Mouse (Mus musculus): ENCODE data around the gene Mkrn1. TPM values are rescaled to one million over a fixed set of nuclear protein-coding genes. Genes with fewer than 3 reads are reported as not detected.
"Not testable (repeated sequence)": the region's sequence is repeated elsewhere in the genome, so short reads cannot be mapped to it uniquely, and the experiment has no call there.

The Mkrn1 gene
- polyA plus RNA-seq, 1 experiment from 2014 or later, result 250 TPM

GRCm38 (mm10) chr6:39442786-39443287 is 22.6 kb upstream of the Mkrn1 start:
- no peaks in the 10 kb centered on the region for H3K9me3 ChIP-seq
- no peak overlapping the region for H3K4me2 ChIP-seq
- no peak for ATAC-seq (ENCODE audit: low FRiP score)
- no peaks in the 10 kb centered on the region for H3K27me3 ChIP-seq
- no peak overlapping the region for H3K4me3 ChIP-seq
- H3K27ac ChIP-seq, result no peak overlapping the region
- no peaks in the 10 kb centered on the region for H3K4me1 ChIP-seq (replicated peaks)
- no peaks in the 10 kb centered on the region for H3K36me3 ChIP-seq
- no peak overlapping the region for H3K9ac ChIP-seq

- Histone ChIP-seq H3K27ac (no peak overlapping the region), H3K9ac (no peak overlapping the region), H3K27me3 (no peaks in the 10 kb centered on the region), H3K4me3 (no peak overlapping the region), H3K4me2 (no peak overlapping the region), H3K36me3 (no peaks in the 10 kb centered on the region), H3K4me1 (replicated peaks) (no peaks in the 10 kb centered on the region), H3K9me3 (no peaks in the 10 kb centered on the region)
- ATAC-seq (ENCODE audit: low FRiP score), result no peak
Observed at GRCm38 (mm10) chr6:39440207-39440606, 19.9 kb upstream of the Mkrn1 start.

GRCm38 (mm10) chr6:39437519-39437918 is 17.3 kb upstream of the Mkrn1 start:
- not testable (repeated sequence) for H3K4me1 ChIP-seq (replicated peaks); H3K9me3 ChIP-seq; ATAC-seq (ENCODE audit: low FRiP score); H3K27ac ChIP-seq; H3K36me3 ChIP-seq; H3K4me3 ChIP-seq; H3K4me2 ChIP-seq; H3K9ac ChIP-seq; H3K27me3 ChIP-seq
- 93% methylated on average over 6 of the region's 6 CpGs for WGBS

- no peak for ATAC-seq (ENCODE audit: low FRiP score)
- no peak overlapping the region for H3K9ac ChIP-seq
- WGBS, result 77% methylated on average over 5 of the region's 5 CpGs
- H3K27ac ChIP-seq, result no peak overlapping the region
- H3K4me1 ChIP-seq (replicated peaks), result no peaks in the 10 kb centered on the region; the same call in 1 of the 2 replicates
- H3K4me2 ChIP-seq, result no peak overlapping the region
- H3K9me3 ChIP-seq, result no peaks in the 10 kb centered on the region
- H3K36me3 ChIP-seq, result no peaks in the 10 kb centered on the region
- H3K4me3 ChIP-seq, result no peak overlapping the region
- H3K27me3 ChIP-seq, result no peaks in the 10 kb centered on the region
Observed at GRCm38 (mm10) chr6:39435875-39436274, 15.6 kb upstream of the Mkrn1 start.

GRCm38 (mm10) chr6:39434886-39435492 is 14.7 kb upstream of the Mkrn1 start:
- H3K4me3 ChIP-seq, result no peak overlapping the region
- 2% methylated on average over 2 of the region's 2 CpGs for WGBS
- H3K36me3 ChIP-seq, result no peaks in the 10 kb centered on the region
- no peaks in the 10 kb centered on the region for H3K9me3 ChIP-seq
- no peak overlapping the region for H3K27ac ChIP-seq
- no peaks in the 10 kb centered on the region for H3K27me3 ChIP-seq
- ATAC-seq (ENCODE audit: low FRiP score), result no peak
- no peaks in the 10 kb centered on the region; the same call in 1 of the 2 replicates for H3K4me1 ChIP-seq (replicated peaks)
- no peak overlapping the region for H3K4me2 ChIP-seq
- no peak overlapping the region for H3K9ac ChIP-seq

- no peaks in the 10 kb centered on the region; the same call in 1 of the 2 replicates for H3K4me1 ChIP-seq (replicated peaks)
- no peak overlapping the region for H3K4me3 ChIP-seq
- no peaks in the 10 kb centered on the region for H3K27me3 ChIP-seq
- no peak overlapping the region for H3K9ac ChIP-seq
- ATAC-seq (ENCODE audit: low FRiP score), result no peak
- 85% methylated on average over 2 of the region's 2 CpGs for WGBS
- no peak overlapping the region for H3K27ac ChIP-seq
- no peak overlapping the region for H3K4me2 ChIP-seq
- H3K9me3 ChIP-seq, result no peaks in the 10 kb centered on the region
- H3K36me3 ChIP-seq, result no peaks in the 10 kb centered on the region
Observed at GRCm38 (mm10) chr6:39434111-39434885, 14.0 kb upstream of the Mkrn1 start.

GRCm38 (mm10) chr6:39433701-39434100 is 13.4 kb upstream of the Mkrn1 start:
- ATAC-seq (ENCODE audit: low FRiP score), result no peak
- H3K4me1 ChIP-seq (replicated peaks), result no peaks in the 10 kb centered on the region; the same call in 1 of the 2 replicates

GRCm38 (mm10) chr6:39433174-39433573 is 12.9 kb upstream of the Mkrn1 start:
- ATAC-seq (ENCODE audit: low FRiP score), result no peak
- no peak overlapping the region for H3K4me3 ChIP-seq
- H3K4me1 ChIP-seq (replicated peaks), result no peaks in the 10 kb centered on the region; the same call in 1 of the 2 replicates
- H3K36me3 ChIP-seq, result no peaks in the 10 kb centered on the region
- no peak overlapping the region for H3K27ac ChIP-seq
- H3K4me2 ChIP-seq, result no peak overlapping the region
- H3K27me3 ChIP-seq, result no peaks in the 10 kb centered on the region
- H3K9me3 ChIP-seq, result no peaks in the 10 kb centered on the region
- WGBS, result 80% methylated on average over 4 of the region's 4 CpGs
- H3K9ac ChIP-seq, result no peak overlapping the region

More at GRCm38 (mm10) chr6:39433701-39434100, 13.4 kb upstream of the Mkrn1 start:
- Histone ChIP-seq H3K27ac (no peak overlapping the region), H3K4me3 (no peak overlapping the region), H3K9ac (no peak overlapping the region), H3K36me3 (no peaks in the 10 kb centered on the region), H3K27me3 (no peaks in the 10 kb centered on the region), H3K4me2 (no peak overlapping the region), H3K9me3 (no peaks in the 10 kb centered on the region)

GRCm38 (mm10) chr6:39430722-39431121 is 10.5 kb upstream of the Mkrn1 start:
- Histone ChIP-seq H3K4me1 (replicated peaks) (no peaks in the 10 kb centered on the region; the same call in 1 of the 2 replicates), H3K4me3 (no peak overlapping the region), H3K27me3 (no peaks in the 10 kb centered on the region), H3K4me2 (no peak overlapping the region), H3K27ac (no peak overlapping the region), H3K36me3 (no peaks in the 10 kb centered on the region), H3K9ac (no peak overlapping the region), H3K9me3 (no peaks in the 10 kb centered on the region)
- no peak for ATAC-seq (ENCODE audit: low FRiP score)
- 68% methylated on average over 11 of the region's 11 CpGs for WGBS

GRCm38 (mm10) chr6:39429007-39429788 is 8.9 kb upstream of the Mkrn1 start:
- no peaks in the 10 kb centered on the region for H3K36me3 ChIP-seq
- ATAC-seq (ENCODE audit: low FRiP score), result no peak
- no peak overlapping the region for H3K4me3 ChIP-seq
- no peaks in the 10 kb centered on the region for H3K4me1 ChIP-seq (replicated peaks)
- H3K27me3 ChIP-seq, result no peaks in the 10 kb centered on the region
- no peak overlapping the region for H3K4me2 ChIP-seq
- WGBS, result 88% methylated on average over 6 of the region's 6 CpGs
- no peak overlapping the region for H3K9ac ChIP-seq
- no peaks in the 10 kb centered on the region for H3K9me3 ChIP-seq
- no peak overlapping the region for H3K27ac ChIP-seq

- no peak overlapping the region for H3K4me3 ChIP-seq
- H3K4me1 ChIP-seq (replicated peaks), result no peaks in the 10 kb centered on the region
- H3K27me3 ChIP-seq, result peaks cover 5% of the 10 kb centered on the region; the same call in 1 of the 2 replicates
- no peaks in the 10 kb centered on the region for H3K9me3 ChIP-seq
- H3K9ac ChIP-seq, result no peak overlapping the region
- WGBS, result 83% methylated on average over 4 of the region's 4 CpGs
- H3K4me2 ChIP-seq, result no peak overlapping the region
- no peaks in the 10 kb centered on the region for H3K36me3 ChIP-seq
- H3K27ac ChIP-seq, result no peak overlapping the region
- ATAC-seq (ENCODE audit: low FRiP score), result no peak
Observed at GRCm38 (mm10) chr6:39427276-39428003, 7.2 kb upstream of the Mkrn1 start.

- H3K4me2 ChIP-seq, result no peak overlapping the region
- no peaks in the 10 kb centered on the region for H3K4me1 ChIP-seq (replicated peaks)
- H3K4me3 ChIP-seq, result no peak overlapping the region
- H3K27me3 ChIP-seq, result peaks cover 11% of the 10 kb centered on the region
- no peak overlapping the region for H3K27ac ChIP-seq
- WGBS, result 95% methylated on average over 4 of the region's 4 CpGs
- H3K9ac ChIP-seq, result no peak overlapping the region
- H3K36me3 ChIP-seq, result no peaks in the 10 kb centered on the region
- H3K9me3 ChIP-seq, result no peaks in the 10 kb centered on the region
- no peak for ATAC-seq (ENCODE audit: low FRiP score)
Observed at GRCm38 (mm10) chr6:39426725-39427124, 6.5 kb upstream of the Mkrn1 start.

Measured in hindbrain, embryonic 13.5 days (tissue).